ENCODE assay signal across 8 mouse cellular contexts in the genomic region with DNA sequence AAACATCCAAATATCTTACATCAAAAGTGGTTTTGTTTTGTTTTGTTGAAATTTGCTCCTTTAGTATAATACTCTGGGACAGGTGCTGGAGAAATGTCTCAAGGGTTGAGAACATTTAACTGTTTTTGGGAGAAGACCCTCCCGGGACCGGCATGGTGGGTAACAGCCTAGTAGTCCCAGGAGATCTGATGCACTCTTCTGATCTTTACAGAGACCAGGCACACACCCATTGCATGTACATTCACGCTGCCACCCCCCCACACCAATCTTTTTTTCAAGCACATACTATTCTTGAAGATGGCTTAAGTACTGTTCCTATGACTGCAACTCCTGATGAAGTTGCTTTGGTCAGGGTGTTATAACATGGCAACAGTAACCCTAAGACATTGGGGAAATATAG. TPM values are rescaled to one million over a fixed set of nuclear protein-coding genes. Genes with fewer than 3 reads are reported as not detected.
DNase-seq lines count a peak whose midpoint lies in the region; ATAC-seq and TF ChIP-seq lines count a peak whose summit lies in the region.

No protein-coding gene starts in this region.

- H3K4me3 ChIP-seq in kidney, adult 2 months (ENCODE audit: insufficient read depth, low read depth, low read length): no peak overlapping the region
- peak overlapping the region; percentile 31 for H3K4me3 ChIP-seq in hindbrain, embryonic 14.5 days (replicated peaks; ENCODE audit: low read length)
- H3K4me3 ChIP-seq in midbrain, postnatal 0 days (ENCODE audit: low read depth, low read length): peak overlapping the region; percentile 25; the same call in 1 of the 2 replicates

- 76% methylated on average over 3 of the region's 3 CpGs for WGBS in kidney, adult 2 months
- 71% methylated on average over 3 of the region's 3 CpGs for WGBS in hindbrain, embryonic 14.5 days
- 71% methylated on average over 3 of the region's 3 CpGs for WGBS in midbrain, postnatal 0 days

- no peak for DNase-seq in kidney, adult 2 months
- no peak for DNase-seq in kidney, adult 8-10 months
- peak; percentile 17 for DNase-seq in ZHBTc4 (ENCODE audit: low read depth, low spot score)
- DNase-seq in hindbrain, embryonic 14.5 days (ENCODE audit: low spot score): no peak
- no peak for DNase-seq in midbrain, postnatal 0 days (ENCODE audit: low spot score)
- DNase-seq in retina, embryonic 14.5 days (ENCODE audit: low spot score): no peak
- DNase-seq in urinary bladder, postnatal 14 days (ENCODE audit: low spot score): no peak

- peak overlapping the region; percentile 57; the same call in 1 of the 2 replicates for H3K9ac ChIP-seq in hindbrain, embryonic 14.5 days
- H3K9ac ChIP-seq in midbrain, postnatal 0 days (replicated peaks; ENCODE audit: low read length, poor library complexity, severe bottlenecking): no peak overlapping the region

- peak overlapping the region; percentile 62 for H3K4me2 ChIP-seq in hindbrain, embryonic 14.5 days (replicated peaks)
- H3K4me2 ChIP-seq in midbrain, postnatal 0 days (ENCODE audit: low read depth, low read length, poor library complexity, severe bottlenecking): peak overlapping the region; percentile 33

- no peak for TF ChIP-seq POLR2A in kidney, adult 2 months (IDR thresholded peaks at IDR 0.05; ENCODE audit: low read depth, low read length)

- H3K9me3 ChIP-seq in hindbrain, embryonic 14.5 days (ENCODE audit: control insufficient read depth, low read length): no peaks in the 10 kb centered on the region
- H3K9me3 ChIP-seq in midbrain, postnatal 0 days (ENCODE audit: low read length): no peaks in the 10 kb centered on the region

- TF ChIP-seq CTCF in kidney, adult 2 months (conservative IDR thresholded peaks at IDR 0.05; ENCODE audit: insufficient read depth, insufficient read length, low read depth, low read length): no peak
- TF ChIP-seq CTCF in midbrain, postnatal 0 days (IDR thresholded peaks at IDR 0.05): no peak

- peaks cover 2% of the 10 kb centered on the region; the same call in 1 of the 2 replicates for H3K4me1 ChIP-seq in kidney, adult 2 months (ENCODE audit: control insufficient read depth, insufficient read depth, low read length)
- no peaks in the 10 kb centered on the region for H3K4me1 ChIP-seq in hindbrain, embryonic 14.5 days (replicated peaks; ENCODE audit: control insufficient read depth, insufficient read depth, low read length)
- no peaks in the 10 kb centered on the region for H3K4me1 ChIP-seq in midbrain, postnatal 0 days (ENCODE audit: insufficient read depth, low read length)

- H3K36me3 ChIP-seq in kidney, adult 2 months (ENCODE audit: control insufficient read depth, insufficient read depth, low read length): no peaks in the 10 kb centered on the region
- H3K36me3 ChIP-seq in hindbrain, embryonic 14.5 days (replicated peaks; ENCODE audit: control insufficient read depth, insufficient read depth): no peaks in the 10 kb centered on the region; the same call in 1 of the 2 replicates
- H3K36me3 ChIP-seq in midbrain, postnatal 0 days (ENCODE audit: insufficient read depth, low read length): no peaks in the 10 kb centered on the region

- H3K27ac ChIP-seq in kidney, adult 2 months (ENCODE audit: insufficient read depth, low read depth, low read length): peak overlapping the region; percentile 91; the same call in 1 of the 2 replicates
- peak overlapping the region; percentile 91 for H3K27ac ChIP-seq in hindbrain, embryonic 14.5 days
- peak overlapping the region; percentile 73; the same call in 1 of the 2 replicates for H3K27ac ChIP-seq in midbrain, postnatal 0 days (ENCODE audit: low read depth, low read length)

- no peak for ATAC-seq in hindbrain, embryonic 14.5 days (ENCODE audit: low FRiP score)
- no peak for ATAC-seq in midbrain, postnatal 0 days (ENCODE audit: low FRiP score)
- no peak for ATAC-seq in granulocyte monocyte progenitor cell, adult 5-6 weeks (replicated peaks; ENCODE audit: poor library complexity, severe bottlenecking)

- H3K27me3 ChIP-seq in kidney, adult 2 months (replicated peaks; ENCODE audit: control insufficient read depth, insufficient read depth, low read length): no peaks in the 10 kb centered on the region
- no peaks in the 10 kb centered on the region for H3K27me3 ChIP-seq in hindbrain, embryonic 14.5 days (ENCODE audit: control insufficient read depth, insufficient read depth, low read length)
- H3K27me3 ChIP-seq in midbrain, postnatal 0 days (ENCODE audit: insufficient read depth, low read length): no peaks in the 10 kb centered on the region

RNA-seq across cellular contexts. Expression of a gene that starts 0.9 kb away (rescaled TPM):
- 11.8 and 16.4 TPM in 2 replicates for polyA plus RNA-seq in kidney, adult 2 months (2012; rRNA removed)
- polyA plus RNA-seq in hindbrain, embryonic 14.5 days (2014; fragmentation: Nextera tagmentation; extraction: Ambion mirVana): 22.8 and 23.3 TPM in 2 replicates
- total RNA-seq in midbrain, postnatal 0 days (2014; rRNA removed): 16.5 and 23.6 TPM in 2 replicates
- 14.5 and 14.8 TPM in 2 replicates for polyA plus RNA-seq in midbrain, postnatal 0 days (2015; fragmentation: Nextera tagmentation; extraction: Ambion mirVana)
- total RNA-seq in granulocyte monocyte progenitor cell, adult 5-6 weeks (2014; fragmentation: Nextera tagmentation): 67.4 and 69.3 TPM in 2 replicates
- 107 and 136 TPM in 2 replicates for total RNA-seq in granulocyte monocyte progenitor cell, adult 5-6 weeks (2017)

RNA-seq across cellular contexts. Expression of a gene that starts 2.9 kb away (rescaled TPM):
- 532 and 542 TPM in 2 replicates for polyA plus RNA-seq in kidney, adult 2 months (2012; rRNA removed)
- 418 and 458 TPM in 2 replicates for polyA plus RNA-seq in hindbrain, embryonic 14.5 days (2014; fragmentation: Nextera tagmentation; extraction: Ambion mirVana)
- total RNA-seq in midbrain, postnatal 0 days (2014; rRNA removed): 205 and 219 TPM in 2 replicates
- 481 and 513 TPM in 2 replicates for polyA plus RNA-seq in midbrain, postnatal 0 days (2015; fragmentation: Nextera tagmentation; extraction: Ambion mirVana)
- 400 and 470 TPM in 2 replicates for total RNA-seq in granulocyte monocyte progenitor cell, adult 5-6 weeks (2014; fragmentation: Nextera tagmentation)
- 522 and 568 TPM in 2 replicates for total RNA-seq in granulocyte monocyte progenitor cell, adult 5-6 weeks (2017)

RNA-seq across cellular contexts. Expression of a gene that starts 14.5 kb away (rescaled TPM):
- 4.4 and 5.0 TPM in 2 replicates for polyA plus RNA-seq in kidney, adult 2 months (2012; rRNA removed)
- 16.7 and 17.4 TPM in 2 replicates for polyA plus RNA-seq in hindbrain, embryonic 14.5 days (2014; fragmentation: Nextera tagmentation; extraction: Ambion mirVana)
- total RNA-seq in midbrain, postnatal 0 days (2014; rRNA removed): 10.0 and 12.2 TPM in 2 replicates
- 6.8 and 7.0 TPM in 2 replicates for polyA plus RNA-seq in midbrain, postnatal 0 days (2015; fragmentation: Nextera tagmentation; extraction: Ambion mirVana)
- 3.0 and 3.1 TPM in 2 replicates for total RNA-seq in granulocyte monocyte progenitor cell, adult 5-6 weeks (2014; fragmentation: Nextera tagmentation)
- total RNA-seq in granulocyte monocyte progenitor cell, adult 5-6 weeks (2017): 3.1 and 5.9 TPM in 2 replicates
